Mouse (Mus musculus) E14TG2a.4 (cell line): Measurements from ENCODE around the gene Vps13c.

Source experiments
- CTCF ChIP-seq: conservative IDR thresholded peaks from 2 replicates; pipeline ENCODE4 v1.5.1; 2014; ENCODE audit warnings: low read length
- NANOG ChIP-seq: IDR thresholded peaks from 2 replicates; pipeline ENCODE4 v1.6.1; 2014; ENCODE audit warnings: borderline replicate concordance, low read length, mixed read lengths

DNA sequence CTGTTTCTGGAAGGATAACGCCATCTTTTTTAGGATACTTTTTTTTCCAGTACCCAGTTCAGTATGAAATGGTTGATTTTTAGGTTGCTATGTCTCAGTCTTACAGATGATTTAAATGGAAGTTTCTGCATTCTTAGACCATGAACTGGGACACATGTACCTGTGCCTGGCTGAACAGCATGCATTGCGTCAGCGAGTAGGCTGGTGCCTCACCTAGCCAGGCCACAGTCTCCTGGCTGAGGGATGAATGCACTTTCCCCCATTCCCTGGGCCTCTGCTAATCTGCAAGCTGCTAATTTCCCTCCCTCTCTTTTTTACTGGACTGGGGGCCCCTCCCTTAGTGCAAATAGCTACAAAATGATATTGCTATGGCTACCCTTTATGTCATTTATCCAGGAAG, 9.7 kb downstream of the Vps13c start:
- TF ChIP-seq CTCF (no peak), NANOG (no peak)
